Mouse (Mus musculus): ENCODE measurements around the gene Satb2. TPM values are rescaled to one million over a fixed set of nuclear protein-coding genes. Genes with fewer than 3 reads are reported as not detected.

Satb2 gene
- polyA plus RNA-seq, 1 experiment from 2014 or later: 1.2 TPM

- H3K36me3 ChIP-seq: no peaks in the 10 kb centered on the region
- ATAC-seq (ENCODE audit: low FRiP score): no peak
- no peak overlapping the region for H3K27ac ChIP-seq (replicated peaks)
- no peaks in the 10 kb centered on the region for H3K9me3 ChIP-seq (replicated peaks)
- no peak overlapping the region for H3K4me3 ChIP-seq (replicated peaks)
- no peak overlapping the region for H3K9ac ChIP-seq (replicated peaks)
- H3K27me3 ChIP-seq (replicated peaks): no peaks in the 10 kb centered on the region
- H3K4me2 ChIP-seq: no peak overlapping the region
- WGBS: 87% methylated on average over 11 of the region's 11 CpGs
- H3K4me1 ChIP-seq: no peaks in the 10 kb centered on the region
Observed at GRCm38 (mm10) chr1:56748876-56749493, 229.5 kb downstream of the Satb2 start.

Small RNA genes within 50 kb of the gene (microRNA-seq; reads per million reads assigned to microRNA genes)
- gene Gm23943: not detected

Measured in neural tube, embryonic 15.5 days (tissue).